Mouse (Mus musculus): ENCODE results near the gene Axin2. TPM values are rescaled to one million over a fixed set of nuclear protein-coding genes. Genes with fewer than 3 reads are reported as not detected.

Axin2 gene
- polyA plus RNA-seq (2012; rRNA removed; ENCODE audit: low replicate concordance): 19.5 and 41.9 TPM in 2 replicates

GRCm38 (mm10) chr11:108920158-108920635 is at the start of gene Axin2:
TSS of gene Axin2 (plus strand) at chr11:108920349.

Other genes starting within 250 kb of the Axin2 start
- 0.33 TPM in 1 of 2 replicates, not detected in the other for gene E030025P04Rik, start 224.0 kb downstream of the Axin2 start, polyA plus RNA-seq (2012; rRNA removed; ENCODE audit: low replicate concordance)

Data from subcutaneous adipose tissue, adult 2 months (tissue).